Mouse (Mus musculus) embryo, embryonic 10 days (tissue): ENCODE results near the gene Mrc1.
"Not testable (repeated sequence)": the region's sequence is repeated elsewhere in the genome, so short reads cannot be mapped to it uniquely, and the experiment has no call there.

Experiments
- DNase-seq: peaks from one replicate; pipeline ENCODE4 v3.0.0-alpha.2; 2015; ENCODE audit warnings: low spot score

Mrc1 gene

DNA sequence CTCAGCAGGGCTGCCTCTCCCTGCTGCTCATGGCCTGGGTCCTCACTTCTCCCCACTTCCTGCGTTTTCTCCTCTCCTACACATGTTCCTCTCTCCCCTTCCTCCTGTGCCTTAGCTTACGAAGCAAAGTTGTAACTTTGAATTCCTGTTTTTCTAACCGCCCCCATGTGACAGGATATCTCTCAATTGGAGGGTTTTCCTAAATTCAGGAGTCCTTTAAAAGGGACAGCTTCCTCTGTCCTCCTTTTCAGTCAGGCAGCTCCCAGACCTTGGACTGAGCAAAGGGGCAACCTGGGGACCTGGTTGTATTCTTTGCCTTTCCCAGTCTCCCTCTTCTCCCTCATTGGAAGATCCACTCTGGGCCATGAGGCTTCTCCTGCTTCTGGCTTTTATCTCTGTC, at the start of gene Mrc1:
TSS of gene Mrc1 (plus strand) at position 244 of the 400 bp plus-strand sequence.
- DNase-seq = no peak

- no peak for DNase-seq
Measured at GRCm38 (mm10) chr2:14184375-14184774, 44.8 kb upstream of the Mrc1 start.

GRCm38 (mm10) chr2:14190684-14191083, 38.5 kb upstream of the Mrc1 start:
- no peak for DNase-seq

DNA sequence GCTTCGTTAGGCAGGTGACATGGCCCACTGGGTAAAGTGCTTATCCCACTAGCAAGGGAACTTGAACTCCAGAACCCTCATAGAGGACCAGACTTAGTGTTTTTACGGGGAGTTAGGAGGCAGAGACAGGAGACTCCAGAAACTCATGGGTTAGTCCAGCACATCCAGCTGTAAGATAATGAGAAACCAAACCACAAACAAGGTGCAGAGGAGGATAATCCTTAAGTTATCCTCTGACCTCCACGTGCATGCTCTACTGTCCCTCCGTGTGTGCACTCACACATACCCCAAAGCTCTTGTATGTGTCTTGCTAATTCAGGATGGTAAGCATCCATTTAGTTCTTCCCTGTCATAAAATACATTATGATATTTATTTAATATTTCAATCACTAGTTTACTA, 37.6 kb upstream of the Mrc1 start:
- no peak for DNase-seq

DNA sequence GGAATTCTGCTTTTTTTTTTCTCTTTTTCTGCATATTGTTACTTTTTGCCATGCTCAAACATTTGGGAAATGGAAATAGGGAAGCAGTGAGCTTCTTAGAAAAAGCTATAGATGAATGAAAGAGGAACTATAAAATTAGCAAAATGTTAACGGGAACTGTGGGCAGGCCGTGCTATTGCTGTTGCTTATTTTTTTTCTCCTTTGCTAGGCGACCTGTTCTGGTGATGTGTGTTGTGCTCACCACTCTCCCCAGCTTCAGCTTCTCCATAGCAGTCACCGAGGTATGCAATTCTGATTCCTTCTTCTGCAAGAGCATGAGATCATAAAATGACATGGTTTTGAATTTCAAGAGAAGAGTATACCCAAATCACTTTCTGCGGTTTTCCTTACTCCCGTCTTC, 37.1 kb upstream of the Mrc1 start:
- DNase-seq = no peak

DNA sequence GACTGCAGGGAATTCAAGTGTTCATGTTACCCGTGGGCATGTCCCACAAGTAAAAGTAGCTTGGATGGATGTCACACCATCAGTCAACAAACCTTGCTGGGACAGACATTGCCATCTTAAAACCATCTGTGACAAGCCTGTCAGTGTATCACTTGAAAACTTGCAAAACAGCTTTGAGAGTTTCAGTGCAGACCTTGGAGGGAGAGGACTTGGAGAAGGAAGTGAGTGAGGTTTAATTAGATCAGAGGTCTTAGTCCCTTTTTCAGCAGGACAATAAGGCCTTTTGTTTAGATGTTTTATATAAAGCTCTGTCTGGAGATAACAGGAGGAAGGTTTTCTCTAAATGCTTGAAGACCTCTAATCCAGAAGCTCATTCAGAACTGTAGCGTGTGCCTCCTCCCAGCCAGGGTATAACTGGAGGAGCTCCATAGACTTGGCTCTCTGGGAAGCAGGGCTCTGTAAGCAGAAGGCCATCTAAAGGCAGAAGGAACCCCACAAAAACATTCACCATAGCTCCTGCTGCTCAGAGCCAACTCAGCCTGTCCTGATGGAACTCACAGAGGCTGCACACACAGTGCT, 30.8 kb upstream of the Mrc1 start:
- not testable (repeated sequence) for DNase-seq

DNA sequence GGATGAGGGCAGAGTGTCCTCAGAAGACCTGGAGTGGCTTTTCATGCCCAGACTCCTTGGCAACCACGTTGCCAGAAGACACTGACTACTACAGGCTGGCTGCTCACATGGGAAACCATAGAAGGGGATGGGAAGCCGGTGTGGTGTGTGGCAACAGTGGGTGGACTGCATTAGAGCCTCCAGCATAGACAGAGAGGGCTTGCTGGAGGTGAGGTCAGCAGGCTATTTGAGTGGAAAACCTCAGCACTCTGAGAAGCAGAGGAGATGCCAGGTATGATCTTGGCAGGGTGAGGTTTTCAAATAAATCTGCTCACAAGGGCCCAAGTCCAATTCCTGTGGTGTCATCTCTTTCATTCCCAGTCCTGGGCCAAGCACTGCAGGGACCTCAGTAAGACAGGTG, 29.6 kb upstream of the Mrc1 start:
- no peak for DNase-seq

GRCm38 (mm10) chr2:14200879-14201445, 28.2 kb upstream of the Mrc1 start:
- not testable (repeated sequence) for DNase-seq

DNA sequence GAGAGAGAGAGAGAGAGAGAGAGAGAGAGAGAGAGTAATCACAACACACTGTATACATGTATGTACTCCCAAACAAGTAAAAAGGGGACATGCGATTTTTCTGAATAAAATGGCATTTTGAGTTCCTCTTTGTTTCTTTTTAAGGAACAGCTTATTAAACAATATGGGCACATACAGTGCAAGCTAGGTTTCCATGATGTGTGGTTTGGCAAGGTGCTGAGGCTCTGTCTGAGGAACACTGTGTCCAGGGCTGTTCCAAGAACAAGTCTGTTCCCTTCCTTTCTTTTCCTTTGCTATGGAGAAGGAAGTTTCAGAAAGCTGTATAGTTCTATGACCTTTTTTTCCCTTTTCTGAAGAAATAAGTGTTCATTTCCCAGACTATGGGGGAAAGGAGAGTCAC, 24.9 kb upstream of the Mrc1 start:
- no peak for DNase-seq

DNA sequence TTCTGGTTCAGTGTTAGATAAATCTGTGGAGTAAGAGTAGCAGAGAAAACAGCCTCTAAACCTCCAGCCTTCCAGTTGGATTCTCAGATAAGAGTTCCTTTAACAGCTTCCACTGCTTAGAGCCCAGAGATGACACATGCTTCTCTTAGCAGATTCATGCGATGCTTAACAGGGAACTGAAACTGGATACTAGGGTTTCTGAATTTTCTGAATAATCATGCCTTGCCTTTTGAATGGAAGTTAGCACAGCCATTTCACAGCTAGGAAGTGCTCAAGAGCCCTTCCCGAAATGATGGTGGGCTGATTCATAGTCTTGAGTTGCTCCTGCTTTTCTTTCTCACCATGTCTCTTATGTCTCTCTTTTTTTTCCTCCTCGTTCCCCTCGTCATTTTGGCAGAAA, 22.4 kb upstream of the Mrc1 start:
- no peak for DNase-seq

DNA sequence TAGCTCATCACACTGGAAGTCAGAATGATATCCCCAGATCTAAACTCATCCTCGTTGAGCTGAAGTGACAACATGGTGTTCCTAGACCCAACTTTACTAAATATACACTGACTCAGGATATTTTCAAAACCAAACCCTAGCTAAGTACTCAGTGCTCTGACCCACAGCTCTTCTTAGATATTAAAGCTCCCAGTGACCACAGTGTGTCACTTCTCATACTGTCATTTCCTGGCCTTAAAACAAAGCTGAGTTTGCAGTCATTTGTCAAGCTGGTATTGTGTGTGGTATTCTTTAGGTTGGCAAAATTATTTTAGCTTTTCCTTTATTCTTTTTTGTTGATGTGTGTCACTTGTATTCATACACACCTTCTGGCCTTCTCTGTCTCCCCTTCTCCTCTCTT, 18.5 kb upstream of the Mrc1 start:
- no peak for DNase-seq

DNA sequence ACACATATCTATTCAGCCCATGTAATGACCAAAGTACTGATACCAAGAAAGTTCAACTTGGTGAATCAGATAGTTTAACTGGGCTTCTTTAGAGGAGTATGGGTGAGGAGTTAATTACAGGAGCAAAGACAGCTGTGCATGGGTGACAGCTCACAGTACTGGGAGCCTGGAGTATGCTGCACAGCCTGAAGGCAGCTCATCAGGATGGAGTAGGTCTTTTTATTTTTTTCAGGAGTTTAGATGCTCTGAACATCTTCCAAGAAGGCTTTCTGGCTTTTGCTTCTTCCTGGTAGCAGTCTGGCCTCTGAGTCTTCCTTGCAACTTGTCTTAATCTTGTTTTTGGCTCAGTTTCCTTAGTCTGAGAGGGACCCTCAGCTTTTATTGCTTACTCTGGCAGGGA, 17.6 kb upstream of the Mrc1 start:
- no peak for DNase-seq

- peak; percentile 45 for DNase-seq
Measured at GRCm38 (mm10) chr2:14214764-14215163, 14.4 kb upstream of the Mrc1 start.

DNA sequence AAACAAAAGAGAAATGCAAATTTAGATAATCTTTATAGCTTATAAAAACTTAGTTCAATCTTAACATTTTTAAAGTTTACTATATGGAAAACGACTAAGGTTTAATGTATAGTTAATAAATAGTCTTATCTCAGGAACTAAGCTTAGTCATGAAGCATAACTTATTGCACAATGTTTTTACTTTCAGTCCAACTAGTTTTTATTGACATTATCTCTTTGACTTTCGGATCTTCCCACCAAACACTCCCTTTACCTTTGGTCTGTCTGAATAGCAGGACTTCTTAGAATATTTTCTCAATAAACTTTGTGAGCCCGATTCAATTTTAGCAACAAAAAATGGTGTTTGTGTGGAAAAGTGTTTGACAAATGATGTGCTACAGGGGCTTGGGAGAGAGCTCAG, 12.5 kb upstream of the Mrc1 start:
- no peak for DNase-seq

DNA sequence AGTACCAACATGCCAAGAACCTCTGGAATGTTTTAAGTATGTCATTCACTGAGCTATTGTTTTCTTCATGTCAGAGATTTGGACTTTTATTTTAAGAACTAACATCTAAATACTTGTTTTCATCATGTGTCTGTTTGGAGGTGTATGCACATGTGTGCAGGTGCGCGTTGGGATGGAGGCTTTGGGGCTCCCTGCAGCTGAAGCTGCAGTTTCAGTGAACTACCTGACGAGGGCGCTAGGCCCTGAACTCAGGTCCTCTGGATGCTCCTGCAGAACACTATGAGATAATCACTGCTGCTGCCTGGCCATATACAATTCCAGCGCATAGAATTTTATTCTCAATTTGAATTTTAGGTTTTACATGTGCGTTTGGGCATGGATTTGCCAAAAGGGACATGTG, 11.1 kb upstream of the Mrc1 start:
- DNase-seq = no peak

GRCm38 (mm10) chr2:14224387-14224786, 4.8 kb upstream of the Mrc1 start:
- DNase-seq = no peak

GRCm38 (mm10) chr2:14228495-14228894, 697 bp upstream of the Mrc1 start:
- no peak for DNase-seq

DNA sequence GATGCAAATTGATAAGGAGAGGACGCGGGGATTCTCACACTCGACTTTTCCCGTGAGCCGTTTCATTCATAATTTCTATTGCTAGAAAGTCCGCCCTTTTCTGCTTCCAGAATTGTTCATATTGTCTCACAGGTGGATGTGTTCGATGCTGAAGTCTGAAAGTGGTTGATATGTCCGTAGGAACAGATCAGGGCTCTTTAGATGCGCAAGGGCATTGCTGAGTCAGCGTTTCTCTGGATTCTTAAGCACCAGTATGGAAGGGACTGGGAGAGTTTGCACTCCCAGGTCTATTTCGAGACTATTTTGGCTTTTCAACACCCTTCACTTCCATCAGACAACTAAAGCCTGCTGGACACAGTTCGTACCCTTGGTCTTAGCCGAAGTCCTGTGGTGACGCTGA, 787 bp downstream of the Mrc1 start:
- DNase-seq = no peak

- DNase-seq = no peak
Measured at GRCm38 (mm10) chr2:14232897-14233296, 3.7 kb downstream of the Mrc1 start.

- no peak for DNase-seq
Measured at GRCm38 (mm10) chr2:14233983-14234382, 4.8 kb downstream of the Mrc1 start.

GRCm38 (mm10) chr2:14235319-14235718, 6.1 kb downstream of the Mrc1 start:
- no peak for DNase-seq

GRCm38 (mm10) chr2:14236920-14237319, 7.7 kb downstream of the Mrc1 start:
- no peak for DNase-seq

DNA sequence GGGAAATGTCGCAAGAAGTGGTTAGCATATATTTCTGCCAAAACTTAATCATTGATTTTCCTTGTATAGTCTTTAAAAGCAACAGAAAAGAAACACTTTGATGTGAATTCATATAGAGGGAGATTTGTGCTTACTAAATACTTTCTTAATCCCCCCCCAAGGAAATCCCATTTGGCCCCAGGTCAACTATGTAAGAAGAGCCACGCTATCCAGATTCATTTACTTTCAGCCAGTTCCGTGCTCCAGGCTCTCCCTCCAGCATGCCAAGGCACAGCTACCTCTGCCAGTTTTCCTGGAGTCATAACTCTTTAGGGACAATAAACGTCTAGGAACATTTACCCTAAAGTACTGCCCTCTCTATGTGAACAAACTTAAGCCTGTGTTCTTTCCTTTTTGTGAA, 8.5 kb downstream of the Mrc1 start:
- DNase-seq = no peak

DNA sequence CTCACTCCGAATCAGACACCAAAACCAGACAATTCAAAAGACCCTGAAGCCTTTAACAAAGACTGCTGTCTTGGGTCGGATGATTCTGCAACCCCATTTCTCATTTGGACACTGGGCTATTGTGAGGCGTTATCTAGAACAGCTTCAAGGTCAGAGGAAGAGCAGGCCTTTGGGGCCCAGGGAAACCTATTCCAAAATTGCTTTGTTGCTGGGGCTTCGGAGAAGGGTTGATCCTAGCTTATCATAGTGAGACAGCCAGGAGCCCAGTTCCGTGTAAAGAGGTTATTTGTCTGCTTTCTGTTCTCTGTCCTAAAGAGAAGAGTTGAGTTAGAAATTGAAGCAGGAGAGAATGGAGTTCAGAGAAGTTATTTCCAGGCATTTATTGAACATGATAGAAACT, 10.0 kb downstream of the Mrc1 start:
- peak; percentile 6 for DNase-seq
